Mouse (Mus musculus) forebrain, embryonic 16.5 days (tissue): Measurements from ENCODE around the gene Cgnl1. TPM values are rescaled to one million over a fixed set of nuclear protein-coding genes. Genes with fewer than 3 reads are reported as not detected.

Experiments used
- ATAC-seq: fragments of 200-750 bp; cut with Nextera tagmentation; 2 replicates; pipeline ENCODE4 v1.8.0; 2017; ENCODE audit warnings: mild to moderate bottlenecking, moderate library complexity
- H3K27ac ChIP-seq: fragments of 300-500 bp; sonication (generic); 2 replicates; pipeline ENCODE4 v1.5.1; 2014; ENCODE audit warnings: low read length, control low read depth
- H3K27me3 ChIP-seq: fragments of 300-500 bp; sonication (generic); replicated peaks from 2 replicates; pipeline ENCODE4 v1.6.1; 2014; ENCODE audit warnings: low read length; ENCODE audit not compliant: control insufficient read depth, insufficient read depth
- H3K36me3 ChIP-seq: fragments of 300-500 bp; sonication (generic); 2 replicates; pipeline ENCODE4 v1.6.1; 2014; ENCODE audit not compliant: control insufficient read depth, insufficient read depth
- H3K4me1 ChIP-seq: fragments of 300-500 bp; sonication (generic); replicated peaks from 2 replicates; pipeline ENCODE4 v1.6.1; 2014; ENCODE audit warnings: low read length; ENCODE audit not compliant: control insufficient read depth, insufficient read depth
- H3K4me2 ChIP-seq: fragments of 300-500 bp; sonication (generic); 2 replicates; pipeline ENCODE4 v1.6.1; 2014; ENCODE audit warnings: mild to moderate bottlenecking, low read length, control low read depth
- H3K4me3 ChIP-seq: fragments of 300-500 bp; sonication (generic); replicated peaks from 2 replicates; pipeline ENCODE4 v1.5.1; 2014; ENCODE audit warnings: mild to moderate bottlenecking, low read length, control low read depth
- H3K9ac ChIP-seq: fragments of 300-500 bp; sonication (generic); replicated peaks from 2 replicates; pipeline ENCODE4 v1.6.1; 2014; ENCODE audit warnings: low read depth, low read length, control low read depth
- H3K9me3 ChIP-seq: fragments of 300-500 bp; sonication (generic); 2 replicates; pipeline ENCODE4 v1.6.1; 2016; ENCODE audit warnings: low read length; ENCODE audit not compliant: control insufficient read depth
- WGBS: fragments of 180-500 bp; shearing (Covaris S2); extraction: QIAGEN DNeasy Blood & Tissue Kit; methylation state at CpG from one replicate; pipeline ENCODE4 v1.1.7; 2014; 5-methylcytosine and 5-hydroxymethylcytosine counted together
- polyA plus RNA-seq: library from polyadenylated mRNA; unstranded; fragments of >200 nt; fragmentation: Nextera tagmentation; extraction: Ambion mirVana; gene quantifications from 2 replicates; pipeline ENCODE4 v1.2.1, GENCODE M21; 2015

The Cgnl1 gene
- polyA plus RNA-seq, 1 experiment from 2014 or later = 4.3 TPM

- Histone ChIP-seq H3K27me3 (peaks cover 5% of the 10 kb centered on the region; the same call in 1 of the 2 replicates), H3K9ac (no peak overlapping the region; the same call in 1 of the 2 replicates), H3K4me3 (no peak overlapping the region), H3K4me2 (no peak overlapping the region), H3K4me1 (peaks cover 11% of the 10 kb centered on the region), H3K9me3 (no peaks in the 10 kb centered on the region), H3K36me3 (no peaks in the 10 kb centered on the region), H3K27ac (no peak overlapping the region)
- 4% methylated on average over 14 of the region's 14 CpGs for WGBS
- ATAC-seq = no peak; the same call in 1 of the 2 replicates
Observed at GRCm38 (mm10) chr9:71760518-71761141, 10.8 kb downstream of the Cgnl1 start.

- no peak overlapping the region for H3K27ac ChIP-seq
- no peak overlapping the region for H3K9ac ChIP-seq
- H3K9me3 ChIP-seq = no peaks in the 10 kb centered on the region
- H3K27me3 ChIP-seq = peaks cover 3% of the 10 kb centered on the region; the same call in 1 of the 2 replicates
- peaks cover 11% of the 10 kb centered on the region for H3K4me1 ChIP-seq
- WGBS = 11% methylated on average over 5 of the region's 5 CpGs
- ATAC-seq = no peak
- no peak overlapping the region for H3K4me3 ChIP-seq
- no peak overlapping the region for H3K4me2 ChIP-seq
- no peaks in the 10 kb centered on the region for H3K36me3 ChIP-seq
Observed at GRCm38 (mm10) chr9:71759893-71760292, 11.5 kb downstream of the Cgnl1 start.

- ATAC-seq = no peak
- Histone ChIP-seq H3K9me3 (no peaks in the 10 kb centered on the region), H3K36me3 (no peaks in the 10 kb centered on the region), H3K27ac (no peak overlapping the region), H3K4me2 (no peak overlapping the region), H3K27me3 (peaks cover 3% of the 10 kb centered on the region; the same call in 1 of the 2 replicates), H3K9ac (no peak overlapping the region), H3K4me1 (peaks cover 11% of the 10 kb centered on the region), H3K4me3 (no peak overlapping the region)
- WGBS = 83% methylated on average over 8 of the region's 8 CpGs
Observed at GRCm38 (mm10) chr9:71757386-71757785, 14.0 kb downstream of the Cgnl1 start.

GRCm38 (mm10) chr9:71756916-71757315 is 14.5 kb downstream of the Cgnl1 start:
- peaks cover 3% of the 10 kb centered on the region; the same call in 1 of the 2 replicates for H3K27me3 ChIP-seq
- H3K27ac ChIP-seq = no peak overlapping the region
- no peak for ATAC-seq
- H3K4me1 ChIP-seq = peaks cover 11% of the 10 kb centered on the region
- no peak overlapping the region for H3K4me2 ChIP-seq
- no peak overlapping the region for H3K9ac ChIP-seq
- no peaks in the 10 kb centered on the region for H3K36me3 ChIP-seq
- no peaks in the 10 kb centered on the region for H3K9me3 ChIP-seq
- WGBS = 44% methylated on average over 4 of the region's 4 CpGs
- no peak overlapping the region for H3K4me3 ChIP-seq

- Histone ChIP-seq H3K4me1 (peaks cover 8% of the 10 kb centered on the region; the same call in 1 of the 2 replicates), H3K4me3 (no peak overlapping the region), H3K36me3 (no peaks in the 10 kb centered on the region), H3K27ac (no peak overlapping the region), H3K27me3 (no peaks in the 10 kb centered on the region), H3K9ac (no peak overlapping the region), H3K9me3 (no peaks in the 10 kb centered on the region), H3K4me2 (no peak overlapping the region)
- WGBS = 54% methylated on average over 4 of the region's 4 CpGs
- no peak for ATAC-seq
Observed at GRCm38 (mm10) chr9:71753981-71754380, 17.4 kb downstream of the Cgnl1 start.

GRCm38 (mm10) chr9:71753529-71753928 is 17.9 kb downstream of the Cgnl1 start:
- Histone ChIP-seq H3K4me3 (no peak overlapping the region), H3K36me3 (no peaks in the 10 kb centered on the region), H3K27ac (no peak overlapping the region), H3K27me3 (no peaks in the 10 kb centered on the region), H3K9ac (no peak overlapping the region), H3K9me3 (no peaks in the 10 kb centered on the region), H3K4me2 (no peak overlapping the region), H3K4me1 (peaks cover 8% of the 10 kb centered on the region; the same call in 1 of the 2 replicates)
- ATAC-seq = no peak
- WGBS = 60% methylated on average over 4 of the region's 4 CpGs

GRCm38 (mm10) chr9:71753117-71753516 is 18.3 kb downstream of the Cgnl1 start:
- Histone ChIP-seq H3K4me2 (no peak overlapping the region), H3K9ac (no peak overlapping the region), H3K4me1 (peaks cover 8% of the 10 kb centered on the region; the same call in 1 of the 2 replicates), H3K27me3 (no peaks in the 10 kb centered on the region), H3K9me3 (no peaks in the 10 kb centered on the region), H3K36me3 (no peaks in the 10 kb centered on the region), H3K27ac (no peak overlapping the region), H3K4me3 (no peak overlapping the region)
- no peak for ATAC-seq
- WGBS = 78% methylated on average over 2 of the region's 2 CpGs

GRCm38 (mm10) chr9:71750015-71750672 is 21.3 kb downstream of the Cgnl1 start:
- Histone ChIP-seq H3K4me2 (no peak overlapping the region), H3K4me1 (peaks cover 8% of the 10 kb centered on the region; the same call in 1 of the 2 replicates), H3K4me3 (no peak overlapping the region), H3K9ac (no peak overlapping the region), H3K9me3 (no peaks in the 10 kb centered on the region), H3K27ac (no peak overlapping the region), H3K36me3 (no peaks in the 10 kb centered on the region), H3K27me3 (no peaks in the 10 kb centered on the region)
- WGBS = 6% methylated on average over 4 of the region's 4 CpGs
- ATAC-seq = peak; percentile 45; the same call in 1 of the 2 replicates

GRCm38 (mm10) chr9:71746405-71746804 is 25.0 kb downstream of the Cgnl1 start:
- H3K27me3 ChIP-seq = no peaks in the 10 kb centered on the region
- 47% methylated on average over 4 of the region's 4 CpGs for WGBS
- H3K9ac ChIP-seq = no peak overlapping the region
- no peaks in the 10 kb centered on the region for H3K9me3 ChIP-seq
- no peak overlapping the region for H3K4me2 ChIP-seq
- H3K27ac ChIP-seq = no peak overlapping the region
- H3K4me1 ChIP-seq = peaks cover 8% of the 10 kb centered on the region; the same call in 1 of the 2 replicates
- ATAC-seq = no peak
- no peak overlapping the region for H3K4me3 ChIP-seq
- H3K36me3 ChIP-seq = no peaks in the 10 kb centered on the region
